Mouse (Mus musculus) heart, embryonic 10.5 days (tissue): Measurements from ENCODE around the gene Mmadhc. TPM values are rescaled to one million over a fixed set of nuclear protein-coding genes. Genes with fewer than 3 reads are reported as not detected.

Experiments
- DNase-seq: peaks from one replicate; pipeline ENCODE4 v3.0.0-alpha.2; 2017; ENCODE audit warnings: low spot score
- H3K27ac ChIP-seq: fragments of 300-500 bp; sonication (generic); 2 replicates; pipeline ENCODE4 v1.5.1; 2016; ENCODE audit warnings: mild to moderate bottlenecking
- H3K27me3 ChIP-seq: fragments of 300-500 bp; sonication (generic); 2 replicates; pipeline ENCODE4 v1.6.1; 2016; ENCODE audit warnings: mild to moderate bottlenecking; ENCODE audit not compliant: poor library complexity, insufficient read depth, severe bottlenecking
- H3K36me3 ChIP-seq: fragments of 300-500 bp; sonication (generic); 2 replicates; pipeline ENCODE4 v1.6.1; 2016; ENCODE audit warnings: mild to moderate bottlenecking, moderate library complexity
- H3K4me1 ChIP-seq: fragments of 300-500 bp; sonication (generic); 2 replicates; pipeline ENCODE4 v1.6.1; 2016; ENCODE audit warnings: mild to moderate bottlenecking
- H3K4me3 ChIP-seq: fragments of 300-500 bp; sonication (generic); 2 replicates; pipeline ENCODE4 v1.5.1; 2016; ENCODE audit warnings: mild to moderate bottlenecking, moderate library complexity
- H3K9me3 ChIP-seq: fragments of 300-500 bp; sonication (generic); 2 replicates; pipeline ENCODE4 v1.6.1; 2016; ENCODE audit warnings: mild to moderate bottlenecking, moderate library complexity
- WGBS: fragments of 180-500 bp; shearing (Covaris S2); methylation state at CpG from one replicate; pipeline ENCODE4 v1.1.7; 2016; 5-methylcytosine and 5-hydroxymethylcytosine counted together
- polyA plus RNA-seq: library from polyadenylated mRNA; unstranded; fragments of >200 nt; fragmentation: Nextera tagmentation; extraction: Ambion mirVana; gene quantifications from 2 replicates; pipeline ENCODE4 v1.2.1, GENCODE M21; 2016

Mmadhc gene
- polyA plus RNA-seq, result 144 and 165 TPM in 2 replicates

- peak; percentile 98 for DNase-seq
- Histone ChIP-seq H3K4me1 (peaks cover 17% of the 10 kb centered on the region), H3K4me3 (peak within 1 kb of the TSS; percentile 92), H3K27me3 (no peaks in the 10 kb centered on the region), H3K27ac (peak within 1 kb of the TSS; percentile 99), H3K9me3 (no peaks in the 10 kb centered on the region), H3K36me3 (0 out of 2 replicates have a peak, but pooled peaks cover 2% of the 10 kb centered on the region)
- WGBS, result under 1% methylated on average over 58 of the region's 58 CpGs
Observed at GRCm38 (mm10) chr2:50296109-50296986, at the start of gene Mmadhc. Gene Mmadhc, minus strand, starts transcription at chr2:50296801.

- Histone ChIP-seq H3K36me3 (no peaks in the 10 kb centered on the region), H3K9me3 (no peaks in the 10 kb centered on the region), H3K27ac (no peak overlapping the region), H3K4me3 (no peak overlapping the region), H3K27me3 (no peaks in the 10 kb centered on the region), H3K4me1 (no peaks in the 10 kb centered on the region)
- WGBS, result 79% methylated on average over 8 of the region's 8 CpGs
- no peak for DNase-seq
Observed at GRCm38 (mm10) chr2:50343598-50343997, 47.0 kb upstream of the Mmadhc start.

GRCm38 (mm10) chr2:50339061-50339460, 42.5 kb upstream of the Mmadhc start:
- no peak overlapping the region for H3K4me3 ChIP-seq
- no peaks in the 10 kb centered on the region for H3K36me3 ChIP-seq
- no peak overlapping the region for H3K27ac ChIP-seq
- H3K27me3 ChIP-seq, result no peaks in the 10 kb centered on the region
- no peaks in the 10 kb centered on the region for H3K4me1 ChIP-seq
- no peaks in the 10 kb centered on the region for H3K9me3 ChIP-seq
- 76% methylated on average over 3 of the region's 3 CpGs for WGBS
- no peak for DNase-seq

GRCm38 (mm10) chr2:50337596-50337995, 41.0 kb upstream of the Mmadhc start:
- Histone ChIP-seq H3K27me3 (no peaks in the 10 kb centered on the region), H3K27ac (no peak overlapping the region), H3K4me3 (no peak overlapping the region), H3K9me3 (no peaks in the 10 kb centered on the region), H3K4me1 (no peaks in the 10 kb centered on the region), H3K36me3 (no peaks in the 10 kb centered on the region)
- 63% methylated on average over 1 of the region's 1 CpGs for whole genome bisulfite sequencing
- DNase-seq, result no peak

- no peaks in the 10 kb centered on the region for H3K9me3 ChIP-seq
- no peak overlapping the region for H3K27ac ChIP-seq
- 73% methylated on average over 5 of the region's 5 CpGs for WGBS
- no peak for DNase-seq
- H3K27me3 ChIP-seq, result no peaks in the 10 kb centered on the region
- no peak overlapping the region for H3K4me3 ChIP-seq
- no peaks in the 10 kb centered on the region for H3K36me3 ChIP-seq
- H3K4me1 ChIP-seq, result no peaks in the 10 kb centered on the region
Observed at GRCm38 (mm10) chr2:50331716-50332270, 35.2 kb upstream of the Mmadhc start.

- Histone ChIP-seq H3K4me1 (no peaks in the 10 kb centered on the region), H3K36me3 (no peaks in the 10 kb centered on the region), H3K4me3 (no peak overlapping the region), H3K27ac (no peak overlapping the region), H3K9me3 (no peaks in the 10 kb centered on the region), H3K27me3 (no peaks in the 10 kb centered on the region)
- DNase-seq, result no peak
- WGBS, result 73% methylated on average over 4 of the region's 4 CpGs
Observed at GRCm38 (mm10) chr2:50328181-50328580, 31.6 kb upstream of the Mmadhc start.

GRCm38 (mm10) chr2:50324799-50325198, 28.2 kb upstream of the Mmadhc start:
- Histone ChIP-seq H3K27ac (no peak overlapping the region), H3K36me3 (no peaks in the 10 kb centered on the region), H3K4me1 (no peaks in the 10 kb centered on the region), H3K4me3 (no peak overlapping the region), H3K9me3 (no peaks in the 10 kb centered on the region), H3K27me3 (no peaks in the 10 kb centered on the region)
- 90% methylated on average over 7 of the region's 7 CpGs for WGBS
- DNase-seq, result no peak

GRCm38 (mm10) chr2:50306663-50307320, 10.2 kb upstream of the Mmadhc start:
- H3K36me3 ChIP-seq, result no peaks in the 10 kb centered on the region
- no peaks in the 10 kb centered on the region for H3K4me1 ChIP-seq
- no peaks in the 10 kb centered on the region for H3K9me3 ChIP-seq
- no peaks in the 10 kb centered on the region for H3K27me3 ChIP-seq
- DNase-seq, result peak; percentile 76
- H3K27ac ChIP-seq, result no peak overlapping the region
- H3K4me3 ChIP-seq, result no peak overlapping the region
- 58% methylated on average over 9 of the region's 9 CpGs for WGBS

GRCm38 (mm10) chr2:50304824-50305577, 8.4 kb upstream of the Mmadhc start:
- 79% methylated on average over 1 of the region's 1 CpGs for WGBS
- DNase-seq, result no peak

GRCm38 (mm10) chr2:50296987-50297350, 368 bp upstream of the Mmadhc start:
- peaks cover 17% of the 10 kb centered on the region for H3K4me1 ChIP-seq
- H3K27ac ChIP-seq, result peak overlapping the region; percentile 99; the same call in 1 of the 2 replicates
- no peak for DNase-seq
- 1% methylated on average over 9 of the region's 9 CpGs for WGBS
- 0 out of 2 replicates have a peak, but pooled peaks cover 2% of the 10 kb centered on the region for H3K36me3 ChIP-seq
- peak overlapping the region; percentile 92 for H3K4me3 ChIP-seq
- H3K27me3 ChIP-seq, result no peaks in the 10 kb centered on the region
- H3K9me3 ChIP-seq, result no peaks in the 10 kb centered on the region

More at GRCm38 (mm10) chr2:50304824-50305577, 8.4 kb upstream of the Mmadhc start:
- Histone ChIP-seq H3K27me3 (no peaks in the 10 kb centered on the region), H3K27ac (no peak overlapping the region), H3K36me3 (no peaks in the 10 kb centered on the region), H3K4me3 (no peak overlapping the region), H3K4me1 (no peaks in the 10 kb centered on the region), H3K9me3 (no peaks in the 10 kb centered on the region)

- 40% methylated on average over 5 of the region's 5 CpGs for WGBS
- Histone ChIP-seq H3K9me3 (no peaks in the 10 kb centered on the region), H3K4me3 (peak overlapping the region; percentile 92), H3K4me1 (peaks cover 17% of the 10 kb centered on the region), H3K27me3 (no peaks in the 10 kb centered on the region), H3K27ac (peak overlapping the region; percentile 99; the same call in 1 of the 2 replicates), H3K36me3 (peaks cover 10% of the 10 kb centered on the region)
- no peak for DNase-seq
Observed at GRCm38 (mm10) chr2:50295562-50295961, 1.0 kb downstream of the Mmadhc start.

- Histone ChIP-seq H3K27ac (no peak overlapping the region), H3K36me3 (peaks cover 23% of the 10 kb centered on the region), H3K4me3 (no peak overlapping the region), H3K4me1 (peaks cover 17% of the 10 kb centered on the region), H3K9me3 (no peaks in the 10 kb centered on the region), H3K27me3 (no peaks in the 10 kb centered on the region)
- DNase-seq, result no peak
- WGBS, result 84% methylated on average over 2 of the region's 2 CpGs
Observed at GRCm38 (mm10) chr2:50294084-50294483, 2.5 kb downstream of the Mmadhc start.
